Mouse (Mus musculus): ENCODE measurements around the gene Pex5l. TPM values are rescaled to one million over a fixed set of nuclear protein-coding genes. Genes with fewer than 3 reads are reported as not detected.

The Pex5l gene
- total and polyA plus RNA-seq, 3 experiments = 0.08 to 0.44 (median 0.44) TPM

DNA sequence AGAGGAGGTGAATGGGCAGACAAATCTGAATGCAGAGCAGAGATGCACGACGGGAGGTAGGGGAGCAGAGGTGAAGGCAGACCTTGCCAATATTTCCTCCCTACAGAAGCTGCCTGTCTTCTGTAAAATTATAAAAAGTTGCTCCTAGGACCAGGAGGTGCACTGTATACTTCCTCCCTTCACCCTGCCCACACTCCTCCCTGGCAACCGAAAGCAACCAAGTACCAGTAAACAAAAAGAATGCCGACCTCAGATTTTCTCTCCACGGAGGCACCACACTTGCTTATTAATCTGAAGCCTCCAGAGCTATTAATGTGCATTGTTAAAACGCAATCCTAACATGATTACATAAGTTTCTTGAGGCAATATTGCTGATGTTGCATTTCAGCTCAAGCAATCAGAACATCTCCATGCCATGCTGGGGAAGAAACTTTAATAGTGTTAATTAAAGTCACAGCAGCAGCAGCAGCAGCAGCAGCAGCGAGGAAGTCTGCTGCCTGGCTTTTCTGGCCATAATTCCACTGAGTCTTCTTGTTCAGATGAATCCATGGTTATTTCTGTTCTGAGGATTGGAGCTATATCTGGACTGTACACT, 82.6 kb downstream of the Pex5l start:
- H3K9ac ChIP-seq (ENCODE audit: insufficient read depth, low read depth) = no peak overlapping the region
- no peak for DNase-seq (ENCODE audit: extremely low read depth)
- no peak overlapping the region for H3K27ac ChIP-seq (ENCODE audit: insufficient read depth, low read depth)
- no peaks in the 10 kb centered on the region for H3K9me3 ChIP-seq (replicated peaks; ENCODE audit: low read length)
- H3K27me3 ChIP-seq (replicated peaks) = no peaks in the 10 kb centered on the region
- H3K4me3 ChIP-seq (replicated peaks in 1 of 3; ENCODE audit: low read depth in 2 of 3, low read length in 2 of 3, poor library complexity in 1 of 3) = no peak overlapping the region
- no peaks in the 10 kb centered on the region for H3K79me2 ChIP-seq (replicated peaks; ENCODE audit: control insufficient read depth, extremely low read depth, insufficient read depth, poor library complexity, severe bottlenecking)
- in situ Hi-C loops (cut with MboI; ENCODE audit: low pct_ligation_motif_present, low pct_unique_long_range_greater_than_20kb, low sequenced_read_pairs) = no loop called here
- TF ChIP-seq MAFK (IDR thresholded peaks at IDR 0.05; ENCODE audit: insufficient replicate concordance, low read length) = 0 out of 2 replicates have a peak, but pooled peaks have one; percentile 60
- TF ChIP-seq MXI1 (IDR thresholded peaks at IDR 0.05; ENCODE audit: low read depth, low read length) = no peak
- no peak for TF ChIP-seq CHD1 (IDR thresholded peaks at IDR 0.05; ENCODE audit: low read depth, low read length)
- TF ChIP-seq ETS1 (conservative IDR thresholded peaks at IDR 0.05; ENCODE audit: low read depth, low read length) = no peak
- no peak for TF ChIP-seq UBTF (IDR thresholded peaks at IDR 0.05; ENCODE audit: low read depth, low read length)
- H3K4me2 ChIP-seq (ENCODE audit: insufficient read depth, low read depth, poor library complexity, severe bottlenecking) = peak overlapping the region; percentile 50; the same call in 1 of the 2 replicates
- dilution Hi-C loops (cut with MboI; ENCODE audit: extremely low pct_ligation_motif_present, extremely low pct_unique_long_range_greater_than_20kb, low sequenced_read_pairs) = no loop called here
- H3K4me1 ChIP-seq (ENCODE audit: control insufficient read depth in 1 of 2, insufficient read depth in 2 of 2) = no peaks in the 10 kb centered on the region
- H3K36me3 ChIP-seq (replicated peaks in 1 of 2; ENCODE audit: control insufficient read depth in 1 of 2, insufficient read depth in 1 of 2, low read length in 1 of 2) = no peaks in the 10 kb centered on the region

DNA sequence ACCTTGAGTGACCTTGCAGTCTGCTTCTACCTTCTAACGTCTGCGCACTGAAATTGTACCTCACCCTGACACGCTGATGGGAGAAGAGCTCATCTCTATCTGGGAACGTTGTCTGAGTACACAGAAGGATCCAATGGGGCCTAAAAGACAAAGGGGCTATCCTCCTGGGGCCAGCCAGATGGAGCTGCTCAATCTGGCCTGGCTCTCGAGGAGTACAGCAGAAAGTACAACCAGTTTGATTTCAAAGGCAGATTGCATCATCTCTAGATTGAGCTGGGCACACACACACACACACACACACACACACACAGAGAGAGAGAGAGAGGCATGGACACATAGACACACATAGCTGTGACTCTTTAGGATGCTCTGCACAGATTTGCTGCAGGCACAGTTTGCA, 94.7 kb downstream of the Pex5l start:
- in situ Hi-C loops (cut with MboI; ENCODE audit: low pct_ligation_motif_present, low pct_unique_long_range_greater_than_20kb, low sequenced_read_pairs) = no loop called here
- TF ChIP-seq KAT2A (IDR thresholded peaks at IDR 0.05; ENCODE audit: insufficient replicate concordance, low read length) (no peak), ZNF384 (IDR thresholded peaks at IDR 0.05; ENCODE audit: low read depth, low read length) (no peak), GABPA (IDR thresholded peaks at IDR 0.05; ENCODE audit: insufficient replicate concordance, low read depth, low read length) (no peak), JUN (IDR thresholded peaks at IDR 0.05; ENCODE audit: insufficient read depth, low read depth, low read length) (no peak), JUND (conservative IDR thresholded peaks at IDR 0.05; ENCODE audit: low read depth, low read length) (no peak), CHD1 (IDR thresholded peaks at IDR 0.05; ENCODE audit: low read depth, low read length) (no peak), RAD21 (IDR thresholded peaks at IDR 0.05; ENCODE audit: low read depth, low read length) (no peak), EP300 (IDR thresholded peaks at IDR 0.05; ENCODE audit: low read length) (no peak), PAX5 (IDR thresholded peaks at IDR 0.05; ENCODE audit: low read length) (no peak), TBP (conservative IDR thresholded peaks at IDR 0.05; ENCODE audit: low read depth, low read length) (no peak), USF2 (conservative IDR thresholded peaks at IDR 0.05; ENCODE audit: low read depth, low read length) (no peak), IRF4 (IDR thresholded peaks at IDR 0.05; ENCODE audit: low read depth, low read length) (no peak), MXI1 (IDR thresholded peaks at IDR 0.05; ENCODE audit: low read depth, low read length) (no peak), NELFE (IDR thresholded peaks at IDR 0.05; ENCODE audit: low read depth, low read length) (no peak), MEF2A (IDR thresholded peaks at IDR 0.05; ENCODE audit: borderline replicate concordance, low read depth, low read length) (no peak), SIN3A (IDR thresholded peaks at IDR 0.05; ENCODE audit: low read length) (no peak)

More for the DNA sequence above, 94.7 kb downstream of the Pex5l start:
- no peak overlapping the region for H3K4me3 ChIP-seq (replicated peaks in 1 of 3; ENCODE audit: low read depth in 2 of 3, low read length in 2 of 3, poor library complexity in 1 of 3)
- H3K36me3 ChIP-seq (replicated peaks in 1 of 2; ENCODE audit: control insufficient read depth in 1 of 2, insufficient read depth in 1 of 2, low read length in 1 of 2) = no peaks in the 10 kb centered on the region
- H3K9me3 ChIP-seq (replicated peaks; ENCODE audit: low read length) = no peaks in the 10 kb centered on the region
- H3K9ac ChIP-seq (ENCODE audit: insufficient read depth, low read depth) = no peak overlapping the region
- H3K4me1 ChIP-seq (ENCODE audit: control insufficient read depth in 1 of 2, insufficient read depth in 2 of 2) = 0 out of 4 replicates have a peak, but pooled peaks cover 0 to 3% of the 10 kb centered on the region in 2 experiments
- H3K4me2 ChIP-seq (ENCODE audit: insufficient read depth, low read depth, poor library complexity, severe bottlenecking) = no peak overlapping the region
- DNase-seq (ENCODE audit: extremely low read depth) = no peak
- no peaks in the 10 kb centered on the region for H3K79me2 ChIP-seq (replicated peaks; ENCODE audit: control insufficient read depth, extremely low read depth, insufficient read depth, poor library complexity, severe bottlenecking)
- H3K27me3 ChIP-seq (replicated peaks) = no peaks in the 10 kb centered on the region
- H3K27ac ChIP-seq (ENCODE audit: insufficient read depth, low read depth) = no peak overlapping the region
- dilution Hi-C loops (cut with MboI; ENCODE audit: extremely low pct_ligation_motif_present, extremely low pct_unique_long_range_greater_than_20kb, low sequenced_read_pairs) = no loop called here

Data from CH12.LX (cell line).